15 mouse cellular contexts compared by ENCODE assay signal in genomic region chr12:5204071-5204840, GRCm38 (mm10).
DNase-seq lines count a peak whose midpoint lies in the region; ATAC-seq and TF ChIP-seq lines count a peak whose summit lies in the region.
"Had no signal": no experiment of that assay in that cellular context is flagged by ENCODE, and none has a peak within 500 bp of the region (broad histone marks: within the 10 kb centered on the region; RNA-seq: fewer than 3 reads in every experiment).

No protein-coding gene starts in this region.

- intact Hi-C loops in gastrocnemius, postnatal 36 days (cut with DNase I), result loop anchor here (5.0 kb wide), 1 partner anchor 38 kb away; no protein-coding TSS in a partner anchor

- peak overlapping the region; percentile 52; the same call in 1 of the 2 replicates for H3K27ac ChIP-seq in kidney, adult 2 months (ENCODE audit: insufficient read depth, low read depth, low read length)
- no peak overlapping the region for H3K27ac ChIP-seq in kidney, embryonic 15.5 days
- H3K27ac ChIP-seq in midbrain, postnatal 0 days (ENCODE audit: low read depth, low read length), result no peak overlapping the region
- H3K27ac ChIP-seq: embryonic facial prominence, embryonic 12.5 days; forebrain, embryonic 15.5 days; liver, embryonic 14.5 days had no signal

- TF ChIP-seq POLR2A in kidney, adult 2 months (IDR thresholded peaks at IDR 0.05; ENCODE audit: low read depth, low read length), result no peak

- no peak for TF ChIP-seq CTCF in kidney, adult 2 months (conservative IDR thresholded peaks at IDR 0.05; ENCODE audit: insufficient read depth, insufficient read length, low read depth, low read length)
- TF ChIP-seq CTCF in midbrain, postnatal 0 days (IDR thresholded peaks at IDR 0.05), result no peak

- 51% methylated on average over 11 of the region's 11 CpGs for WGBS in kidney, adult 2 months
- WGBS in kidney, embryonic 15.5 days, result 59% methylated on average over 11 of the region's 11 CpGs
- WGBS in midbrain, postnatal 0 days, result 82% methylated on average over 11 of the region's 11 CpGs

- no peaks in the 10 kb centered on the region for H3K36me3 ChIP-seq in kidney, adult 2 months (ENCODE audit: control insufficient read depth, insufficient read depth, low read length)
- H3K36me3 ChIP-seq in kidney, embryonic 15.5 days, result no peaks in the 10 kb centered on the region
- H3K36me3 ChIP-seq in midbrain, postnatal 0 days (ENCODE audit: insufficient read depth, low read length), result 0 out of 2 replicates have a peak, but pooled peaks cover 2% of the 10 kb centered on the region
- H3K36me3 ChIP-seq: embryonic facial prominence, embryonic 12.5 days; forebrain, embryonic 15.5 days had no signal

- no peak for ATAC-seq in kidney, embryonic 15.5 days (replicated peaks; ENCODE audit: low FRiP score)
- 0 out of 2 replicates have a peak, but pooled peaks have one; percentile 25 for ATAC-seq in megakaryocyte-erythroid progenitor cell, adult 5-6 weeks (replicated peaks; ENCODE audit: low FRiP score, low TSS enrichment, poor library complexity, severe bottlenecking)
- ATAC-seq in granulocyte monocyte progenitor cell, adult 5-6 weeks (replicated peaks; ENCODE audit: poor library complexity, severe bottlenecking), result no peak
- no peak for ATAC-seq in megakaryocyte progenitor cell, adult 5-6 weeks (replicated peaks; ENCODE audit: poor library complexity)
- ATAC-seq in midbrain, postnatal 0 days (ENCODE audit: low FRiP score), result no peak
- ATAC-seq: forebrain, embryonic 15.5 days; inflammation-experienced regulatory T-cells, adult 6 months; midbrain, embryonic 16.5 days had no signal

- DNase-seq in kidney, adult 2 months, result peak; percentile 92
- DNase-seq in adrenal gland, adult 8-10 months, result peak; percentile 85
- DNase-seq in gastrocnemius, postnatal 36 days, result peak; percentile 62 to 78
- DNase-seq in midbrain, postnatal 0 days (ENCODE audit: low spot score), result no peak
- DNase-seq: thymus, postnatal 14 days had no signal

- H3K27me3 ChIP-seq in kidney, adult 2 months (replicated peaks; ENCODE audit: control insufficient read depth, insufficient read depth, low read length), result no peaks in the 10 kb centered on the region
- no peaks in the 10 kb centered on the region for H3K27me3 ChIP-seq in kidney, embryonic 15.5 days
- no peaks in the 10 kb centered on the region for H3K27me3 ChIP-seq in midbrain, postnatal 0 days (ENCODE audit: insufficient read depth, low read length)
- H3K27me3 ChIP-seq: embryonic facial prominence, embryonic 12.5 days; forebrain, embryonic 15.5 days had no signal

- H3K4me2 ChIP-seq in kidney, embryonic 15.5 days, result no peak overlapping the region
- no peak overlapping the region for H3K4me2 ChIP-seq in midbrain, postnatal 0 days (ENCODE audit: low read depth, low read length, poor library complexity, severe bottlenecking)
- H3K4me2 ChIP-seq: embryonic facial prominence, embryonic 12.5 days; forebrain, embryonic 15.5 days had no signal

- no peak overlapping the region for H3K9ac ChIP-seq in kidney, embryonic 15.5 days
- H3K9ac ChIP-seq in midbrain, postnatal 0 days (replicated peaks; ENCODE audit: low read length, poor library complexity, severe bottlenecking), result no peak overlapping the region
- H3K9ac ChIP-seq: embryonic facial prominence, embryonic 12.5 days; forebrain, embryonic 15.5 days; liver, embryonic 14.5 days had no signal

- no peak overlapping the region for H3K4me3 ChIP-seq in kidney, adult 2 months (ENCODE audit: insufficient read depth, low read depth, low read length)
- no peak overlapping the region for H3K4me3 ChIP-seq in kidney, embryonic 15.5 days (replicated peaks)
- no peak overlapping the region for H3K4me3 ChIP-seq in midbrain, postnatal 0 days (ENCODE audit: low read depth, low read length)
- H3K4me3 ChIP-seq: embryonic facial prominence, embryonic 12.5 days; forebrain, embryonic 15.5 days; left cerebral cortex, adult 2 months had no signal

- no peaks in the 10 kb centered on the region for H3K9me3 ChIP-seq in kidney, embryonic 15.5 days (replicated peaks)
- H3K9me3 ChIP-seq in midbrain, postnatal 0 days (ENCODE audit: low read length), result no peaks in the 10 kb centered on the region
- H3K9me3 ChIP-seq: embryonic facial prominence, embryonic 12.5 days; forebrain, embryonic 15.5 days had no signal

- peaks cover 13% of the 10 kb centered on the region for H3K4me1 ChIP-seq in kidney, adult 2 months (ENCODE audit: control insufficient read depth, insufficient read depth, low read length)
- peaks cover 16% of the 10 kb centered on the region for H3K4me1 ChIP-seq in kidney, embryonic 15.5 days
- H3K4me1 ChIP-seq in midbrain, postnatal 0 days (ENCODE audit: insufficient read depth, low read length), result no peaks in the 10 kb centered on the region
